Mouse (Mus musculus): ENCODE measurements around the gene Tmed9. TPM values are rescaled to one million over a fixed set of nuclear protein-coding genes. Genes with fewer than 3 reads are reported as not detected.
"Not testable (repeated sequence)": the region's sequence is repeated elsewhere in the genome, so short reads cannot be mapped to it uniquely, and the experiment has no call there.

Gene Tmed9
- polyA plus RNA-seq, 1 experiment, result 191 TPM

DNA sequence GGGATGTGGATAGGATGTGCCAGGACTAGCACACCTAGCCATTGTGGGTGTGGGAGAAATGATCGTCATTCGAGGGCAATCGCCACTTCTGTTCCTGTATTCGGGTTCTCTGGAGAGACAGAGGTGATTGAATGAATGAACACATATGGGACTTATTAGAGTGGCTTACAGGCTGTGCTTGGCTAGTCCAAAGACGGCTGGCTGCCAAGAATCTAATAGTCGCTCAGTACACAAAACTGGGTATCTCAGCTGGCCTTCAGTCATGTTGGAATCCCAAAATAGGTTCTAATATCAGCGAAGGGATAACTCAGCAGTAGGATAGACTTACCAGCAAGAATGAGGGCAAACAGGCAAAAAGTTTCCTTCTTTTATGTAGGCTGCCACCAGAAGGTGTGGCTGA is 38.5 kb downstream of the Tmed9 start:
- Histone ChIP-seq H3K79me2 (ENCODE audit: control insufficient read depth, insufficient read depth) (no peaks in the 10 kb centered on the region), H3ac (ENCODE audit: control insufficient read depth, insufficient read length, low read depth) (no peak overlapping the region), H3K36me3 (ENCODE audit: control insufficient read depth, insufficient read depth) (peaks cover 14% of the 10 kb centered on the region), H3K79me3 (ENCODE audit: low read depth) (no peaks in the 10 kb centered on the region), H3K4me3 (ENCODE audit: insufficient read depth, poor library complexity, severe bottlenecking) (no peak overlapping the region), H3K27me3 (ENCODE audit: control insufficient read depth, insufficient read depth, insufficient read length) (no peaks in the 10 kb centered on the region)
- TF ChIP-seq MYOG (IDR thresholded peaks at IDR 0.05; ENCODE audit: control insufficient read depth, extremely low read depth, insufficient read length) (no peak), CTCF (IDR thresholded peaks at IDR 0.05; ENCODE audit: control insufficient read depth, insufficient read depth, insufficient read length) (no peak), CEBPB (IDR thresholded peaks at IDR 0.05; ENCODE audit: low read depth) (no peak), MYOD1 (IDR thresholded peaks at IDR 0.05; ENCODE audit: control insufficient read depth, insufficient read length, low read depth) (no peak), MAX (IDR thresholded peaks at IDR 0.05) (no peak), FOSL1 (IDR thresholded peaks at IDR 0.05; ENCODE audit: insufficient read depth, low read length, poor library complexity, severe bottlenecking) (no peak), USF1 (IDR thresholded peaks at IDR 0.05; ENCODE audit: low read depth) (no peak)

DNA sequence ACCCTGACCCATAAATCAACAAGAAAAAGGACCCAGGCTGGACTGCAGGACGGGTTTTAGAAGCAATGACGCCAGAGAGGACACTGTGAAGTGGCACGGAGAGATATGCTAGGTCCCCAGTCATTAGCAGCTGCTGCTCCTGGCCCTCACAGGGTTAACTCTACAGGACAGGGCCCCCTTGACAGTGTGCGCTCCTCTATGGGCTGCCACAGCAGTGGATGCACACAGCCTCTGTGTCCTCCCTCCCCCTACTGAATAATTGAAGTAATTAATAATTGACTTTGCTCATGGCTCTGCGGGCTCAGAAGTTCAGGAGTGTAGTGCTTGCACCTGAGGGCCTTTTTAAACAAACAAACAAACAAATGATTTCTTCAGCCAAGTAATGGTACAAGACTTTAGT is 39.9 kb downstream of the Tmed9 start:
- Histone ChIP-seq H3K79me3 (ENCODE audit: low read depth) (no peaks in the 10 kb centered on the region), H3K4me3 (ENCODE audit: insufficient read depth, poor library complexity, severe bottlenecking) (no peak overlapping the region), H3K36me3 (ENCODE audit: control insufficient read depth, insufficient read depth) (peaks cover 10% of the 10 kb centered on the region)

DNA sequence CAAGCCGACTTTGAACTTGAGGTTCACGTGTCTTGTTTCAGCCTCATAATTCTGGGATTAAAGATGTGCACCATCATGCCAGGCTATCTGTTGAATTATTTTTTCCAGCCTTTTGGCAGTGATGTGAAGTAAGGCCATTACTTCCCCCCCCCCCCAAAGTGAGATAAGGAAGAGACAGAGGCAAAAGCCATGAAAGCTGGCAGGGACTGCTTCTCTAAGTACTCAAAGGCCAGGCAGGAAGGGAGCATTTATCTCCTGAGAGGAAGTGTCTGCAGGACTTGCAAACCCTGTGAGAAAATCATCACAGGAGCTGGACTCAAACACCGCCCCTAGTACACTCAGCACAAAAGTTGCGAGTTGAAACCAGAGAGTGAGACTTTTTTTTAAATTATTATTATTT is 45.8 kb downstream of the Tmed9 start:
- H3K27me3 ChIP-seq (ENCODE audit: control insufficient read depth, insufficient read depth, insufficient read length), result no peaks in the 10 kb centered on the region
- H3K4me3 ChIP-seq (ENCODE audit: insufficient read depth, poor library complexity, severe bottlenecking), result no peak overlapping the region
- H3K79me3 ChIP-seq (ENCODE audit: low read depth), result peaks cover 12% of the 10 kb centered on the region
- no peak for TF ChIP-seq FOSL1 (IDR thresholded peaks at IDR 0.05; ENCODE audit: insufficient read depth, low read length, poor library complexity, severe bottlenecking)
- H3ac ChIP-seq (ENCODE audit: control insufficient read depth, insufficient read length, low read depth), result no peak overlapping the region
- peaks cover 16% of the 10 kb centered on the region for H3K79me2 ChIP-seq (ENCODE audit: control insufficient read depth, insufficient read depth)
- no peaks in the 10 kb centered on the region for H3K36me3 ChIP-seq (ENCODE audit: control insufficient read depth, insufficient read depth)

More for the DNA sequence above, 39.9 kb downstream of the Tmed9 start:
- no peaks in the 10 kb centered on the region for H3K79me2 ChIP-seq (ENCODE audit: control insufficient read depth, insufficient read depth)
- H3ac ChIP-seq (ENCODE audit: control insufficient read depth, insufficient read length, low read depth), result no peak overlapping the region
- no peak for TF ChIP-seq FOSL1 (IDR thresholded peaks at IDR 0.05; ENCODE audit: insufficient read depth, low read length, poor library complexity, severe bottlenecking)
- TF ChIP-seq CTCF (IDR thresholded peaks at IDR 0.05; ENCODE audit: control insufficient read depth, insufficient read depth, insufficient read length), result no peak
- TF ChIP-seq USF1 (IDR thresholded peaks at IDR 0.05; ENCODE audit: low read depth), result no peak
- no peak for TF ChIP-seq MYOG (IDR thresholded peaks at IDR 0.05; ENCODE audit: control insufficient read depth, extremely low read depth, insufficient read length)
- no peak for TF ChIP-seq MYOD1 (IDR thresholded peaks at IDR 0.05; ENCODE audit: control insufficient read depth, insufficient read length, low read depth)
- TF ChIP-seq CEBPB (IDR thresholded peaks at IDR 0.05; ENCODE audit: low read depth), result no peak
- no peak for TF ChIP-seq MAX (IDR thresholded peaks at IDR 0.05)
- H3K27me3 ChIP-seq (ENCODE audit: control insufficient read depth, insufficient read depth, insufficient read length), result no peaks in the 10 kb centered on the region

DNA sequence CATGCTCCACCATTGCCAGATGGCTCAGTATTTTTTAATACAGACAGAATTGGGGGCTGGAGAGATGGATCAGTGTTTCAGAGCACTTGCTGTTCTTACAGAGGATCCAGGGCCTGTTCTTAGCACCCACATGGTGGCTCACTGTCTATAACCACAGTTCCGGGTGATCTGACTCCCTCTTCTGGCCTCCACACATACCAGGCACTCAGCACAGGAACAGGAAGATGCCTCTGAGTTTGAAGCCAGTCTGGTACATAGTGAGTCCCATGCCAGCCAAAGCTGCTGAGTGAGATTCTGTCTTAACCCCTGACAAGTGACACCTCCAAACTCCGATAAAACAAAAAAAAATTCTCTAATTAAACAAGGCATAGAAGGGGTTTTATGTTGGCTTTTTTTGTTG is 46.7 kb downstream of the Tmed9 start:
- Histone ChIP-seq H3K79me3 (ENCODE audit: low read depth) (peaks cover 17% of the 10 kb centered on the region), H3K36me3 (ENCODE audit: control insufficient read depth, insufficient read depth) (peaks cover 9% of the 10 kb centered on the region), H3K79me2 (ENCODE audit: control insufficient read depth, insufficient read depth) (peaks cover 26% of the 10 kb centered on the region), H3ac (ENCODE audit: control insufficient read depth, insufficient read length, low read depth) (no peak overlapping the region), H3K4me3 (ENCODE audit: insufficient read depth, poor library complexity, severe bottlenecking) (no peak overlapping the region), H3K27me3 (ENCODE audit: control insufficient read depth, insufficient read depth, insufficient read length) (no peaks in the 10 kb centered on the region)
- no peak for TF ChIP-seq MYOG (IDR thresholded peaks at IDR 0.05; ENCODE audit: control insufficient read depth, extremely low read depth, insufficient read length)
- TF ChIP-seq FOSL1 (IDR thresholded peaks at IDR 0.05; ENCODE audit: insufficient read depth, low read length, poor library complexity, severe bottlenecking), result no peak
- no peak for TF ChIP-seq MYOD1 (IDR thresholded peaks at IDR 0.05; ENCODE audit: control insufficient read depth, insufficient read length, low read depth)
- TF ChIP-seq CTCF (IDR thresholded peaks at IDR 0.05; ENCODE audit: control insufficient read depth, insufficient read depth, insufficient read length), result no peak
- TF ChIP-seq MAX (IDR thresholded peaks at IDR 0.05), result no peak
- TF ChIP-seq CEBPB (IDR thresholded peaks at IDR 0.05; ENCODE audit: low read depth), result no peak
- no peak for TF ChIP-seq USF1 (IDR thresholded peaks at IDR 0.05; ENCODE audit: low read depth)

DNA sequence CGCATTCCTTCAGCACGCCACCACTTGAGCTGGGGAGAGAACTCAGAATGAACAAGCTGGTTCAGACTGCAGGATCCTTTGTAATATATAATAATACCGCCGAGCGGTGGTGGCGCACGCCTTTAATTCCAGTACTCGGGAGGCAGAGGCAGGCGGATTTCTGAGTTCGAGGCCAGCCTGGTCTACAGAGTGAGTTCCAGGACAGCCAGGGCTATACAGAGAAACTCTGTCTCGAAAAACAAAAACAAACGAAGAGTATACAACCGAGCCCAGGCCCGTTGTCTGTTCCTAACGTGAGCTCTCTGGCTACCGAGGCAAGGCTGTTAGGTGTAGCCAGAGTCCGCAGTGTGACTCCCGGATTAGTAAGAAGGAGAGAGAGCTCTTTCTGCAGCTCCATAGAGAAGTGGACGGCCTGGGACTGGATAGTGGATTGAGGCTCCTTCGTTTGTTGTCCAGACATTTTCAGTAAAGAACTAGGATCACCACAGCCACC is 48.7 kb downstream of the Tmed9 start:
- Histone ChIP-seq H3K4me3 (ENCODE audit: insufficient read depth, poor library complexity, severe bottlenecking) (peak overlapping the region; percentile 87), H3K79me3 (ENCODE audit: low read depth) (peaks cover 20% of the 10 kb centered on the region), H3ac (ENCODE audit: control insufficient read depth, insufficient read length, low read depth) (peak overlapping the region; percentile 69), H3K36me3 (ENCODE audit: control insufficient read depth, insufficient read depth) (peaks cover 11% of the 10 kb centered on the region), H3K79me2 (ENCODE audit: control insufficient read depth, insufficient read depth) (peaks cover 45% of the 10 kb centered on the region)
- H3K27me3 ChIP-seq (ENCODE audit: control insufficient read depth, insufficient read depth, insufficient read length), result not testable (repeated sequence)

DNA sequence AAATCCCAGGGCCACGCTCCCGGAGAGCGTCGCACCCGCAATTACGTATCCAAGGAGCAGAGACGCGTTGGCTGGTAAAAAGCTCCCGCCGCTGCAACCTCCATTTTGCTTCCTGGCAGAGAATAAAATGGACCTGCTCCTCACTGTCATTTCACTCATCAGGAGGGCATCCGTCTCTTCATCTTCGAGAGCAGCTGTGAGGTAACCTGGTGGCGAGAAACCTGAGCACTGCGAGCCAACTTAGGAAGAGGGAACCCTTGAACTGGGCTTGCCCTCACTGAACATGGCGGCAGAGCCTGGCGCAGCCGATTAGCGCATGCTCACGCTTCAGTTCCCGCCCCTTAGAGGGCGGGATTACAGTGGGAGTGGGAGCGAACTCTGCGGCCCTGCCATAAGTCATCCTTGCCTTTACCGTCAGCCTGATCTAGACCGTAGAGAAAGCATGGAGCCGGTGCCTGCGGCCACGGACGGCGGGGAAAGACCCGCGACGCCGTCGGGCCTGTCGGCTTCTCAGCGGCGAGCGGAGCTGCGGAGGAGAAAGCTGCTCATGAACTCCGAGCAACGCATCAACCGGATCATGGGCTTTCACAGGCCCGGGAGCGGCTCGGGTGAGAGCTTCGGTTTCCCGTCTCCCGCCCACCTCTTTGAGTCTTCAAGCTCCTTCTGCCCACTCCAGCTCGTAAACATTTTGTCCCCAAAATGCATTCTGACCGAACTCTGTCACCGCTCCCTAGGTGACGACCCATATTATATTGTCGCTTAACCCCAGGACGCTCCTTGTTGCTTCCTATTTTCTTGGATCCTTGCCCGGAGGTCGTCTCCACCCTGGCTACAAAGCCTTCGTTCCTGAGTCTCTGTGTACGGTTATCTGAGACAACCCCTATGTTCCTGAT is 49.4 kb downstream of the Tmed9 start, which contains the start of gene Caml:
TSS of gene Caml (plus strand) at position 357 of the 893 bp plus-strand sequence.
- H3K79me3 ChIP-seq (ENCODE audit: low read depth), result peaks cover 20% of the 10 kb centered on the region

More for the DNA sequence above, 49.4 kb downstream of the Tmed9 start, which contains the start of gene Caml:
- Histone ChIP-seq H3K79me2 (ENCODE audit: control insufficient read depth, insufficient read depth) (peaks cover 47% of the 10 kb centered on the region), H3K36me3 (ENCODE audit: control insufficient read depth, insufficient read depth) (peaks cover 13% of the 10 kb centered on the region), H3K27me3 (ENCODE audit: control insufficient read depth, insufficient read depth, insufficient read length) (no peaks in the 10 kb centered on the region), H3ac (ENCODE audit: control insufficient read depth, insufficient read length, low read depth) (peak within 1 kb of the TSS; percentile 74), H3K4me3 (ENCODE audit: insufficient read depth, poor library complexity, severe bottlenecking) (peak within 1 kb of the TSS; percentile 87)
- TF ChIP-seq MYOD1 (IDR thresholded peaks at IDR 0.05; ENCODE audit: control insufficient read depth, insufficient read length, low read depth) (no peak), CEBPB (IDR thresholded peaks at IDR 0.05; ENCODE audit: low read depth) (no peak), USF1 (IDR thresholded peaks at IDR 0.05; ENCODE audit: low read depth) (no peak), FOSL1 (IDR thresholded peaks at IDR 0.05; ENCODE audit: insufficient read depth, low read length, poor library complexity, severe bottlenecking) (no peak), MYOG (IDR thresholded peaks at IDR 0.05; ENCODE audit: control insufficient read depth, extremely low read depth, insufficient read length) (no peak)
